Mouse (Mus musculus): ENCODE measurements around the gene Tssk4. TPM values are rescaled to one million over a fixed set of nuclear protein-coding genes. Genes with fewer than 3 reads are reported as not detected.

Tssk4 gene
- total RNA-seq, 1 experiment, result not detected

DNA sequence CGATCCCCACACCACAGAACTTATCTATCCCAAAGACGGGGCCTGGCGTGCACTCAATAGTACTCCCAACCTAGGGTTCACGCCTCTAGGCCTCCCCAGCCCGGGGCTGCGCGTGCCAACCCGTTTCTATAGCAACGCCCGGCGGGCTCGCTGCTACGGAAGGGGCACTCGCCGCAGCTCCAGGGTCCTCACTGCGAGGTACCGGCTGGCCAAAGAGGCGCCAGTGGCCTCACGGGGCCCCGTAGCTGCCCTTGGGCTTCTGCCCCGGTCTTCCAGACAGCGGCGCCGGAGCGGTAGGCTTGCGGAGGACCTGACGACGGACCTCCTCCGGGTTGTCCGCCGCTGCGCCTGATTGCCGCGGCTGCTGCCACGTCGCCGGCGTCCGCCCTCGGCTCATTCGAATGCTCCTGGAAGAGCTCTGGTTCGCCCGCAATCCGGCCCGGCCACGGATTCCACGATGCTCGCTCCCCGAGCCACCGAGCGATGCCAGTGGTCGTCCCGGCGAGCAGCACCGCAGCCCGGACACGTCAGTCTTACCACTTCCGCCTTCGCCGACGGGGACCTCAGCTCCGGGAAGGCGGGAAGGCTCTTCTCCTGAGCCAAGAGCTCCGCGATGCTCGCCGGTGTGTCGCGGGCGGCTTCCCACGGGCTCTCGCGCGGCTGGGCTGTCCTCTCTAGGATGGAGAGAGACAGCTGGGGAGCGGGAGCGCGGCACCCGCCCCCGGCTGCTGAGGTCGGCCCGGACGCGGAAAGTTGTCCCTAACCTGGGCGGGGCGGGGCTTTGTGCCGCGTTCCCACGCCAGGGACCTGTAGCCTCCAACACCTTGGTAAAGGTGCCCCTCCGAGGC is 6.7 kb upstream of the Tssk4 start, which contains the start of gene Tm9sf1:
TSS of gene Tm9sf1 (minus strand) at position 747 of the 848 bp plus-strand sequence.
- DNase-seq (ENCODE audit: low read depth, low spot score), result peak; percentile 49
- TF ChIP-seq MAFK (IDR thresholded peaks at IDR 0.05; ENCODE audit: insufficient read depth, low read depth, low read length), result no peak
- TF ChIP-seq ZNF384 (IDR thresholded peaks at IDR 0.05; ENCODE audit: low read depth, low read length), result no peak
- TF ChIP-seq HCFC1 (IDR thresholded peaks at IDR 0.05; ENCODE audit: borderline replicate concordance, insufficient read depth, low read length), result peak; percentile 60
- in situ Hi-C loops (cut with MboI; ENCODE audit: low sequenced_read_pairs in 2 of 2, unreplicated experiment in 2 of 2), result no loop called here
- Histone ChIP-seq H3K9ac (ENCODE audit: insufficient read depth, low read depth, low read length, poor library complexity, severe bottlenecking) (peak within 1 kb of the TSS; percentile 84), H3K27ac (ENCODE audit: insufficient read depth, low read depth, low read length, poor library complexity, severe bottlenecking) (peak within 1 kb of the TSS; percentile 40; the same call in 1 of the 2 replicates), H3K4me3 (ENCODE audit: insufficient read depth in 1 of 2, low read depth in 1 of 2, low read length in 2 of 2, poor library complexity in 1 of 2, severe bottlenecking in 1 of 2) (peak within 1 kb of the TSS; percentile 92 to 95), H3K9me3 (ENCODE audit: control insufficient read depth, insufficient read depth, low read depth, low read length) (no peaks in the 10 kb centered on the region), H3K36me3 (ENCODE audit: control insufficient read depth, insufficient read depth, low read length, poor library complexity, severe bottlenecking) (peaks cover 15% of the 10 kb centered on the region), H3K4me1 (ENCODE audit: control insufficient read depth in 2 of 2, insufficient read depth in 2 of 2, low read length in 2 of 2, poor library complexity in 1 of 2) (peaks cover 3 to 6% of the 10 kb centered on the region in 2 experiments; a peak in 1 of 4 replicates)

GRCm38 (mm10) chr14:55644261-55644888 is 5.6 kb upstream of the Tssk4 start:
- in situ Hi-C loops (cut with MboI; ENCODE audit: low sequenced_read_pairs in 2 of 2, unreplicated experiment in 2 of 2), result no loop called here
- Histone ChIP-seq H3K27ac (ENCODE audit: insufficient read depth, low read depth, low read length, poor library complexity, severe bottlenecking) (no peak overlapping the region), H3K4me1 (ENCODE audit: control insufficient read depth in 2 of 2, insufficient read depth in 2 of 2, low read length in 2 of 2, poor library complexity in 1 of 2) (peaks cover 3 to 6% of the 10 kb centered on the region in 2 experiments; a peak in 1 of 4 replicates), H3K36me3 (ENCODE audit: control insufficient read depth, insufficient read depth, low read length, poor library complexity, severe bottlenecking) (peaks cover 11% of the 10 kb centered on the region), H3K9ac (ENCODE audit: insufficient read depth, low read depth, low read length, poor library complexity, severe bottlenecking) (peak overlapping the region; percentile 45), H3K9me3 (ENCODE audit: control insufficient read depth, insufficient read depth, low read depth, low read length) (no peaks in the 10 kb centered on the region), H3K4me3 (ENCODE audit: insufficient read depth in 1 of 2, low read depth in 1 of 2, low read length in 2 of 2, poor library complexity in 1 of 2, severe bottlenecking in 1 of 2) (peak overlapping the region; percentile 92 to 95)
- DNase-seq (ENCODE audit: low read depth, low spot score), result no peak
- TF ChIP-seq CHD2 (IDR thresholded peaks at IDR 0.05; ENCODE audit: low read depth, low read length), result no peak
- TF ChIP-seq ZC3H11A (IDR thresholded peaks at IDR 0.05; ENCODE audit: borderline replicate concordance, low read depth, low read length), result no peak
- TF ChIP-seq ZNF384 (IDR thresholded peaks at IDR 0.05; ENCODE audit: low read depth, low read length), result no peak
- TF ChIP-seq HCFC1 (IDR thresholded peaks at IDR 0.05; ENCODE audit: borderline replicate concordance, insufficient read depth, low read length), result no peak
- TF ChIP-seq MAFK (IDR thresholded peaks at IDR 0.05; ENCODE audit: insufficient read depth, low read depth, low read length), result no peak

GRCm38 (mm10) chr14:55651528-55651927 is 1.5 kb downstream of the Tssk4 start:
- no peak for TF ChIP-seq ZNF384 (IDR thresholded peaks at IDR 0.05; ENCODE audit: low read depth, low read length)
- TF ChIP-seq MAFK (IDR thresholded peaks at IDR 0.05; ENCODE audit: insufficient read depth, low read depth, low read length), result no peak
- no peak for TF ChIP-seq CHD2 (IDR thresholded peaks at IDR 0.05; ENCODE audit: low read depth, low read length)
- no peak for TF ChIP-seq ZC3H11A (IDR thresholded peaks at IDR 0.05; ENCODE audit: borderline replicate concordance, low read depth, low read length)
- no peak for TF ChIP-seq HCFC1 (IDR thresholded peaks at IDR 0.05; ENCODE audit: borderline replicate concordance, insufficient read depth, low read length)
- Histone ChIP-seq H3K9ac (ENCODE audit: insufficient read depth, low read depth, low read length, poor library complexity, severe bottlenecking) (no peak overlapping the region), H3K27ac (ENCODE audit: insufficient read depth, low read depth, low read length, poor library complexity, severe bottlenecking) (no peak overlapping the region), H3K4me1 (ENCODE audit: control insufficient read depth in 2 of 2, insufficient read depth in 2 of 2, low read length in 2 of 2, poor library complexity in 1 of 2) (peaks cover 0 to under 1% of the 10 kb centered on the region in 2 experiments; a peak in 1 of 4 replicates), H3K4me3 (ENCODE audit: insufficient read depth in 1 of 2, low read depth in 1 of 2, low read length in 2 of 2, poor library complexity in 1 of 2, severe bottlenecking in 1 of 2) (no peak overlapping the region), H3K9me3 (ENCODE audit: control insufficient read depth, insufficient read depth, low read depth, low read length) (no peaks in the 10 kb centered on the region), H3K36me3 (ENCODE audit: control insufficient read depth, insufficient read depth, low read length, poor library complexity, severe bottlenecking) (no peaks in the 10 kb centered on the region)
- no peak for DNase-seq (ENCODE audit: low read depth, low spot score)
- in situ Hi-C loops (cut with MboI; ENCODE audit: low sequenced_read_pairs in 2 of 2, unreplicated experiment in 2 of 2), result no loop called here

GRCm38 (mm10) chr14:55656935-55657334 is 7.0 kb downstream of the Tssk4 start:
- TF ChIP-seq MAFK (IDR thresholded peaks at IDR 0.05; ENCODE audit: insufficient read depth, low read depth, low read length) (no peak), CHD2 (IDR thresholded peaks at IDR 0.05; ENCODE audit: low read depth, low read length) (no peak), ZNF384 (IDR thresholded peaks at IDR 0.05; ENCODE audit: low read depth, low read length) (no peak), HCFC1 (IDR thresholded peaks at IDR 0.05; ENCODE audit: borderline replicate concordance, insufficient read depth, low read length) (no peak), ZC3H11A (IDR thresholded peaks at IDR 0.05; ENCODE audit: borderline replicate concordance, low read depth, low read length) (no peak)
- H3K27ac ChIP-seq (ENCODE audit: insufficient read depth, low read depth, low read length, poor library complexity, severe bottlenecking), result no peak overlapping the region

More at GRCm38 (mm10) chr14:55656935-55657334, 7.0 kb downstream of the Tssk4 start:
- H3K4me1 ChIP-seq (ENCODE audit: control insufficient read depth in 2 of 2, insufficient read depth in 2 of 2, low read length in 2 of 2, poor library complexity in 1 of 2), result 0 out of 4 replicates have a peak, but pooled peaks cover 0 to 2% of the 10 kb centered on the region in 2 experiments
- in situ Hi-C loops (cut with MboI; ENCODE audit: low sequenced_read_pairs in 2 of 2, unreplicated experiment in 2 of 2), result no loop called here
- no peak for DNase-seq (ENCODE audit: low read depth, low spot score)
- H3K4me3 ChIP-seq (ENCODE audit: insufficient read depth in 1 of 2, low read depth in 1 of 2, low read length in 2 of 2, poor library complexity in 1 of 2, severe bottlenecking in 1 of 2), result no peak overlapping the region
- H3K9me3 ChIP-seq (ENCODE audit: control insufficient read depth, insufficient read depth, low read depth, low read length), result no peaks in the 10 kb centered on the region
- H3K36me3 ChIP-seq (ENCODE audit: control insufficient read depth, insufficient read depth, low read length, poor library complexity, severe bottlenecking), result peaks cover 4% of the 10 kb centered on the region
- H3K9ac ChIP-seq (ENCODE audit: insufficient read depth, low read depth, low read length, poor library complexity, severe bottlenecking), result no peak overlapping the region
